Mouse (Mus musculus): ENCODE measurements around the gene Plcb1.

Plcb1 gene

GRCm38 (mm10) chr2:134838185-134838584 is 52.3 kb downstream of the Plcb1 start:
- no peak for DNase-seq (ENCODE audit: low read depth, low spot score)

GRCm38 (mm10) chr2:134838888-134839287 is 53.0 kb downstream of the Plcb1 start:
- no peak for DNase-seq (ENCODE audit: low read depth, low spot score)

- no peak for DNase-seq (ENCODE audit: low read depth, low spot score)
These were observed 57.0 kb downstream of the Plcb1 start for GRCm38 (mm10) chr2:134842883-134843282.

GRCm38 (mm10) chr2:134844391-134845238 is 58.7 kb downstream of the Plcb1 start:
- no peak for DNase-seq (ENCODE audit: low read depth, low spot score)

- DNase-seq (ENCODE audit: low read depth, low spot score) = no peak
These were observed 59.4 kb downstream of the Plcb1 start for GRCm38 (mm10) chr2:134845239-134845738.

GRCm38 (mm10) chr2:134846555-134846954 is 60.7 kb downstream of the Plcb1 start:
- no peak for DNase-seq (ENCODE audit: low read depth, low spot score)

- DNase-seq (ENCODE audit: low read depth, low spot score) = no peak
These were observed 65.6 kb downstream of the Plcb1 start for GRCm38 (mm10) chr2:134851189-134852171.

- no peak for DNase-seq (ENCODE audit: low read depth, low spot score)
These were observed 70.4 kb downstream of the Plcb1 start for GRCm38 (mm10) chr2:134856239-134856638.

GRCm38 (mm10) chr2:134856691-134857090 is 70.8 kb downstream of the Plcb1 start:
- DNase-seq (ENCODE audit: low read depth, low spot score) = no peak

GRCm38 (mm10) chr2:134864985-134865645 is 79.2 kb downstream of the Plcb1 start:
- DNase-seq (ENCODE audit: low read depth, low spot score) = no peak

- no peak for DNase-seq (ENCODE audit: low read depth, low spot score)
These were observed 81.5 kb downstream of the Plcb1 start for GRCm38 (mm10) chr2:134867381-134867780.

- no peak for DNase-seq (ENCODE audit: low read depth, low spot score)
These were observed 86.0 kb downstream of the Plcb1 start for GRCm38 (mm10) chr2:134871692-134872489.

- no peak for DNase-seq (ENCODE audit: low read depth, low spot score)
These were observed 86.6 kb downstream of the Plcb1 start for GRCm38 (mm10) chr2:134872490-134872781.

- DNase-seq (ENCODE audit: low read depth, low spot score) = no peak
These were observed 91.3 kb downstream of the Plcb1 start for GRCm38 (mm10) chr2:134877148-134877547.

- no peak for DNase-seq (ENCODE audit: low read depth, low spot score)
These were observed 105.3 kb downstream of the Plcb1 start for GRCm38 (mm10) chr2:134891207-134891606.

- DNase-seq (ENCODE audit: low read depth, low spot score) = no peak
These were observed 108.9 kb downstream of the Plcb1 start for GRCm38 (mm10) chr2:134894776-134895175.

- DNase-seq (ENCODE audit: low read depth, low spot score) = no peak
These were observed 110.3 kb downstream of the Plcb1 start for GRCm38 (mm10) chr2:134896196-134896595.

- DNase-seq (ENCODE audit: low read depth, low spot score) = no peak
These were observed 111.2 kb downstream of the Plcb1 start for GRCm38 (mm10) chr2:134897083-134897482.

GRCm38 (mm10) chr2:134901521-134901920 is 115.7 kb downstream of the Plcb1 start:
- DNase-seq (ENCODE audit: low read depth, low spot score) = no peak

GRCm38 (mm10) chr2:134910882-134911281 is 125.0 kb downstream of the Plcb1 start:
- no peak for DNase-seq (ENCODE audit: low read depth, low spot score)

GRCm38 (mm10) chr2:134911360-134911759 is 125.5 kb downstream of the Plcb1 start:
- DNase-seq (ENCODE audit: low read depth, low spot score) = no peak
